ENCODE assay signal across 19 mouse cellular contexts in genomic region chr8:95281493-95281892, GRCm38 (mm10). TPM values are rescaled to one million over a fixed set of nuclear protein-coding genes. Genes with fewer than 3 reads are reported as not detected.
DNase-seq lines count a peak whose midpoint lies in the region; ATAC-seq and TF ChIP-seq lines count a peak whose summit lies in the region.
"Had no signal": no experiment of that assay in that cellular context is flagged by ENCODE, and none has a peak within 500 bp of the region (broad histone marks: within the 10 kb centered on the region; RNA-seq: fewer than 3 reads in every experiment).

No protein-coding gene starts in this region.

- no peak for TF ChIP-seq POLR2A in brain, embryonic 14.5 days (IDR thresholded peaks at IDR 0.05; ENCODE audit: borderline replicate concordance, extremely low read depth, insufficient read depth, insufficient read length, poor library complexity, severe bottlenecking)

- no peaks in the 10 kb centered on the region for H3K27me3 ChIP-seq in hindbrain, embryonic 11.5 days (ENCODE audit: control insufficient read depth, insufficient read depth, low read length)
- H3K27me3 ChIP-seq in hindbrain, embryonic 12.5 days, result no peaks in the 10 kb centered on the region
- H3K27me3 ChIP-seq in midbrain, embryonic 15.5 days (replicated peaks), result no peaks in the 10 kb centered on the region
- no peaks in the 10 kb centered on the region for H3K27me3 ChIP-seq in intestine, embryonic 15.5 days (replicated peaks)
- H3K27me3 ChIP-seq: embryonic facial prominence, embryonic 13.5 days; limb, embryonic 12.5 days had no signal

- H3K4me2 ChIP-seq in hindbrain, embryonic 11.5 days (replicated peaks; ENCODE audit: low read depth, low read length), result no peak overlapping the region
- H3K4me2 ChIP-seq in hindbrain, embryonic 12.5 days (replicated peaks), result no peak overlapping the region
- H3K4me2 ChIP-seq in midbrain, embryonic 15.5 days, result no peak overlapping the region
- H3K4me2 ChIP-seq in intestine, embryonic 15.5 days (replicated peaks), result no peak overlapping the region
- H3K4me2 ChIP-seq: embryonic facial prominence, embryonic 13.5 days; heart, embryonic 11.5 days; limb, embryonic 12.5 days had no signal

- no peaks in the 10 kb centered on the region for H3K4me1 ChIP-seq in hindbrain, embryonic 11.5 days (replicated peaks; ENCODE audit: control insufficient read depth, insufficient read depth, low read length)
- peaks cover 6% of the 10 kb centered on the region for H3K4me1 ChIP-seq in hindbrain, embryonic 12.5 days
- peaks cover 8% of the 10 kb centered on the region; the same call in 1 of the 2 replicates for H3K4me1 ChIP-seq in midbrain, embryonic 15.5 days
- 0 out of 2 replicates have a peak, but pooled peaks cover 2% of the 10 kb centered on the region for H3K4me1 ChIP-seq in intestine, embryonic 15.5 days (replicated peaks)
- H3K4me1 ChIP-seq: embryonic facial prominence, embryonic 13.5 days; limb, embryonic 12.5 days had no signal

- TF ChIP-seq CTCF in brain, embryonic 14.5 days (IDR thresholded peaks at IDR 0.05; ENCODE audit: borderline replicate concordance, extremely low read depth, insufficient read depth, insufficient read length), result 0 out of 2 replicates have a peak, but pooled peaks have one; percentile 3

- peak; percentile 51; the same call in 1 of the 2 replicates for ATAC-seq in hindbrain, embryonic 11.5 days (ENCODE audit: low FRiP score)
- ATAC-seq in hindbrain, embryonic 12.5 days (ENCODE audit: low FRiP score), result no peak; the same call in 1 of the 2 replicates
- ATAC-seq in midbrain, embryonic 15.5 days (replicated peaks), result peak; percentile 88
- no peak for ATAC-seq in intestine, embryonic 15.5 days
- ATAC-seq: intestine, embryonic 16.5 days had no signal

- peak; percentile 40 for DNase-seq in adrenal gland, postnatal 14 days
- no peak for DNase-seq in adrenal gland, adult 18-20 months (ENCODE audit: low spot score in 2 of 2)
- no peak for DNase-seq in hindbrain, embryonic 11.5 days (ENCODE audit: low spot score)
- DNase-seq in brain, embryonic 14.5 days (ENCODE audit: low read depth), result peak; percentile 64
- DNase-seq in T-cell, adult 2 months (ENCODE audit: low spot score), result no peak
- DNase-seq: cerebellum, adult 9-10 months; lung, adult 2 months had no signal

- H3K9ac ChIP-seq in hindbrain, embryonic 11.5 days (ENCODE audit: low read depth, low read length), result no peak overlapping the region
- no peak overlapping the region for H3K9ac ChIP-seq in hindbrain, embryonic 12.5 days
- H3K9ac ChIP-seq in midbrain, embryonic 15.5 days, result no peak overlapping the region
- H3K9ac ChIP-seq in intestine, embryonic 15.5 days, result no peak overlapping the region
- H3K9ac ChIP-seq: embryonic facial prominence, embryonic 13.5 days; limb, embryonic 12.5 days had no signal

- 65% methylated on average over 5 of the region's 5 CpGs for WGBS in hindbrain, embryonic 11.5 days
- WGBS in hindbrain, embryonic 12.5 days, result 57% methylated on average over 5 of the region's 5 CpGs
- WGBS in midbrain, embryonic 15.5 days, result 50% methylated on average over 5 of the region's 5 CpGs
- 47% methylated on average over 5 of the region's 5 CpGs for WGBS in intestine, embryonic 15.5 days

- H3K4me3 ChIP-seq in hindbrain, embryonic 11.5 days (ENCODE audit: low read depth, low read length), result no peak overlapping the region
- no peak overlapping the region for H3K4me3 ChIP-seq in hindbrain, embryonic 12.5 days
- H3K4me3 ChIP-seq in midbrain, embryonic 15.5 days, result no peak overlapping the region
- H3K4me3 ChIP-seq in intestine, embryonic 15.5 days (replicated peaks), result no peak overlapping the region
- H3K4me3 ChIP-seq: embryonic facial prominence, embryonic 13.5 days; limb, embryonic 12.5 days had no signal

- H3K9me3 ChIP-seq in hindbrain, embryonic 11.5 days (ENCODE audit: control insufficient read depth, low read length), result no peaks in the 10 kb centered on the region
- H3K9me3 ChIP-seq in hindbrain, embryonic 12.5 days (replicated peaks), result no peaks in the 10 kb centered on the region
- H3K9me3 ChIP-seq in midbrain, embryonic 15.5 days, result no peaks in the 10 kb centered on the region
- H3K9me3 ChIP-seq in intestine, embryonic 15.5 days, result no peaks in the 10 kb centered on the region
- H3K9me3 ChIP-seq: embryonic facial prominence, embryonic 13.5 days; limb, embryonic 12.5 days had no signal

- no peaks in the 10 kb centered on the region for H3K36me3 ChIP-seq in hindbrain, embryonic 11.5 days (ENCODE audit: control insufficient read depth, insufficient read depth, low read length)
- no peaks in the 10 kb centered on the region for H3K36me3 ChIP-seq in hindbrain, embryonic 12.5 days
- no peaks in the 10 kb centered on the region for H3K36me3 ChIP-seq in midbrain, embryonic 15.5 days (replicated peaks)
- no peaks in the 10 kb centered on the region for H3K36me3 ChIP-seq in intestine, embryonic 15.5 days
- H3K36me3 ChIP-seq: embryonic facial prominence, embryonic 13.5 days; limb, embryonic 12.5 days had no signal

- no peak overlapping the region for H3K27ac ChIP-seq in hindbrain, embryonic 11.5 days (ENCODE audit: low read depth, low read length)
- H3K27ac ChIP-seq in hindbrain, embryonic 12.5 days, result no peak overlapping the region
- peak overlapping the region; percentile 32 for H3K27ac ChIP-seq in midbrain, embryonic 15.5 days
- no peak overlapping the region for H3K27ac ChIP-seq in intestine, embryonic 15.5 days
- H3K27ac ChIP-seq: embryonic facial prominence, embryonic 13.5 days; limb, embryonic 12.5 days had no signal

RNA-seq across cellular contexts. Expression of gene Cngb1, which starts 24.9 kb away (rescaled TPM):
- 1.0 and 2.0 TPM in 2 replicates for total RNA-seq in adrenal gland, postnatal 14 days (2021)
- under 1 TPM; 0.20 to 0.22 TPM for total RNA-seq in adrenal gland, adult 18-20 months (2021)
- 0.66 and 0.71 TPM in 2 replicates for polyA plus RNA-seq in hindbrain, embryonic 11.5 days (2014; fragmentation: Nextera tagmentation; extraction: Ambion mirVana)
- 0.56 and 1.1 TPM in 2 replicates for polyA plus RNA-seq in hindbrain, embryonic 12.5 days (2016; fragmentation: Nextera tagmentation; extraction: Ambion mirVana)
- polyA plus RNA-seq in brain, embryonic 14.5 days (2012; rRNA removed), result 0.35 and 0.53 TPM in 2 replicates
- 0.57 and 0.58 TPM in 2 replicates for polyA plus RNA-seq in midbrain, embryonic 15.5 days (2015; fragmentation: Nextera tagmentation; extraction: Ambion mirVana)
- 0.73 and 0.94 TPM in 2 replicates for polyA plus RNA-seq in intestine, embryonic 15.5 days (2015; fragmentation: Nextera tagmentation; extraction: Ambion mirVana)
- polyA plus RNA-seq: heart, embryonic 11.5 days had no signal

RNA-seq across cellular contexts. Expression of gene Tepp, which starts 28.9 kb away (rescaled TPM):
- total RNA-seq in adrenal gland, postnatal 14 days (2021), result not detected in 2 replicates
- total RNA-seq in adrenal gland, adult 18-20 months (2021), result 1 to 10 TPM in 1 of 2 experiments, under 1 TPM in 1; 0.64 to 1.3 TPM
- not detected in 2 replicates for polyA plus RNA-seq in hindbrain, embryonic 11.5 days (2014; fragmentation: Nextera tagmentation; extraction: Ambion mirVana)
- polyA plus RNA-seq in hindbrain, embryonic 12.5 days (2016; fragmentation: Nextera tagmentation; extraction: Ambion mirVana), result not detected in 2 replicates
- 0.83 and 1.7 TPM in 2 replicates for polyA plus RNA-seq in brain, embryonic 14.5 days (2012; rRNA removed)
- 1.8 and 2.2 TPM in 2 replicates for polyA plus RNA-seq in midbrain, embryonic 15.5 days (2015; fragmentation: Nextera tagmentation; extraction: Ambion mirVana)
- 0.37 TPM in 1 of 2 replicates, not detected in the other for polyA plus RNA-seq in intestine, embryonic 15.5 days (2015; fragmentation: Nextera tagmentation; extraction: Ambion mirVana)
- total RNA-seq: gastrocnemius, adult 8-10 months; megakaryocyte, adult 5-6 weeks; neutrophil, adult 5-6 weeks had no signal
- polyA plus RNA-seq: heart, embryonic 11.5 days; intestine, embryonic 16.5 days; large intestine, adult 2 months; small intestine, adult 2 months had no signal

RNA-seq across cellular contexts. Expression of gene Zfp319, which starts 50.3 kb away (rescaled TPM):
- total RNA-seq in adrenal gland, postnatal 14 days (2021), result 10.6 and 11.6 TPM in 2 replicates
- total RNA-seq in adrenal gland, adult 18-20 months (2021), result 10 to 100 TPM in 1 of 2 experiments, 1 to 10 TPM in 1; 9.4 to 11.0 TPM
- polyA plus RNA-seq in hindbrain, embryonic 11.5 days (2014; fragmentation: Nextera tagmentation; extraction: Ambion mirVana), result 8.9 and 10.0 TPM in 2 replicates
- 20.4 and 21.7 TPM in 2 replicates for polyA plus RNA-seq in hindbrain, embryonic 12.5 days (2016; fragmentation: Nextera tagmentation; extraction: Ambion mirVana)
- 25.9 and 33.4 TPM in 2 replicates for polyA plus RNA-seq in brain, embryonic 14.5 days (2012; rRNA removed)
- polyA plus RNA-seq in midbrain, embryonic 15.5 days (2015; fragmentation: Nextera tagmentation; extraction: Ambion mirVana), result 19.0 and 19.1 TPM in 2 replicates
- 5.7 and 5.9 TPM in 2 replicates for polyA plus RNA-seq in intestine, embryonic 15.5 days (2015; fragmentation: Nextera tagmentation; extraction: Ambion mirVana)

RNA-seq across cellular contexts. Expression of gene Usb1, which starts 50.6 kb away (rescaled TPM):
- total RNA-seq in adrenal gland, postnatal 14 days (2021), result 17.4 and 25.0 TPM in 2 replicates
- 10 to 100 TPM; 11.6 to 11.9 TPM for total RNA-seq in adrenal gland, adult 18-20 months (2021)
- 36.5 and 40.3 TPM in 2 replicates for polyA plus RNA-seq in hindbrain, embryonic 11.5 days (2014; fragmentation: Nextera tagmentation; extraction: Ambion mirVana)
- 38.0 and 38.5 TPM in 2 replicates for polyA plus RNA-seq in hindbrain, embryonic 12.5 days (2016; fragmentation: Nextera tagmentation; extraction: Ambion mirVana)
- 39.3 and 54.8 TPM in 2 replicates for polyA plus RNA-seq in brain, embryonic 14.5 days (2012; rRNA removed)
- polyA plus RNA-seq in midbrain, embryonic 15.5 days (2015; fragmentation: Nextera tagmentation; extraction: Ambion mirVana), result 37.4 and 38.4 TPM in 2 replicates
- polyA plus RNA-seq in intestine, embryonic 15.5 days (2015; fragmentation: Nextera tagmentation; extraction: Ambion mirVana), result 40.1 and 41.2 TPM in 2 replicates

Comparison
In these comparisons a context has a peak if more than half of its experiments do, and no peak if none do; other contexts are left out.
1. DNase-seq: peak in adrenal gland, postnatal 14 days (single experiment) and brain, embryonic 14.5 days (single experiment); none in adrenal gland, adult 18-20 months (0 of 2), hindbrain, embryonic 11.5 days (single experiment) and T-cell, adult 2 months (single experiment).
2. ATAC-seq: peak in hindbrain, embryonic 11.5 days (single experiment) and midbrain, embryonic 15.5 days (single experiment); none in hindbrain, embryonic 12.5 days (single experiment) and intestine, embryonic 15.5 days (single experiment).